Mouse (Mus musculus): ENCODE measurements around the gene Slc2a4.

- no peak for TF ChIP-seq CTCF (conservative IDR thresholded peaks at IDR 0.05; ENCODE audit: insufficient read depth, insufficient read length, low read depth, low read length)
- peak; percentile 15 for TF ChIP-seq POLR2A (IDR thresholded peaks at IDR 0.05; ENCODE audit: low read depth, low read length)
These were observed 17.4 kb upstream of the Slc2a4 start for GRCm38 (mm10) chr11:69965271-69966005.
